Mouse (Mus musculus) small intestine, adult 2 months (tissue): ENCODE measurements around the gene Map4k3.

ENCODE experiments used
- CTCF ChIP-seq: fragments of 200-500 bp; IDR thresholded peaks from 2 replicates; pipeline ENCODE4 v1.5.1; 2012; ENCODE audit warnings: low read depth, mild to moderate bottlenecking, control low read depth, inconsistent platforms, low read length, moderate library complexity, mixed read lengths; ENCODE audit not compliant: insufficient replicate concordance, insufficient read length; ENCODE audit errors: extremely low read depth
- POLR2A ChIP-seq: fragments of 200-500 bp; IDR thresholded peaks from 2 replicates; pipeline ENCODE4 v1.6.1; 2012; ENCODE audit warnings: low read depth, mild to moderate bottlenecking, control low read depth, inconsistent platforms, low read length, moderate library complexity

GRCm38 (mm10) chr17:80709921-80710838 is 18.1 kb downstream of the Map4k3 start:
- TF ChIP-seq POLR2A, result no peak
- TF ChIP-seq CTCF, result no peak
